Mouse (Mus musculus) embryonic facial prominence, embryonic 13.5 days (tissue): ENCODE data around the gene Prtn3. TPM values are rescaled to one million over a fixed set of nuclear protein-coding genes. Genes with fewer than 3 reads are reported as not detected.

Experiments used
- ATAC-seq: fragments of 200-750 bp; cut with Nextera tagmentation; 2 replicates; pipeline ENCODE4 v1.8.0; 2017; ENCODE audit warnings: low read depth; ENCODE audit not compliant: insufficient number of reproducible peaks, insufficient read depth, low FRiP score, low TSS enrichment
- H3K27ac ChIP-seq: fragments of 300-500 bp; sonication (generic); 2 replicates; pipeline ENCODE4 v1.5.1; 2015; ENCODE audit warnings: moderate library complexity, mild to moderate bottlenecking, inconsistent platforms
- H3K27me3 ChIP-seq: fragments of 300-500 bp; sonication (generic); 2 replicates; pipeline ENCODE4 v1.6.1; 2015; ENCODE audit warnings: mild to moderate bottlenecking, inconsistent platforms
- H3K36me3 ChIP-seq: fragments of 300-500 bp; sonication (generic); 2 replicates; pipeline ENCODE4 v1.6.1; 2015; ENCODE audit warnings: mild to moderate bottlenecking, inconsistent platforms
- H3K4me1 ChIP-seq: fragments of 300-500 bp; sonication (generic); 2 replicates; pipeline ENCODE4 v1.6.1; 2015; ENCODE audit warnings: inconsistent platforms
- H3K4me2 ChIP-seq: fragments of 300-500 bp; sonication (generic); 2 replicates; pipeline ENCODE4 v1.6.1; 2015; ENCODE audit warnings: moderate library complexity, mild to moderate bottlenecking, inconsistent platforms
- H3K4me3 ChIP-seq: fragments of 300-500 bp; sonication (generic); 2 replicates; pipeline ENCODE4 v1.5.1; 2015; ENCODE audit warnings: mild to moderate bottlenecking, inconsistent platforms
- H3K9ac ChIP-seq: fragments of 300-500 bp; sonication (generic); 2 replicates; pipeline ENCODE4 v1.6.1; 2015; ENCODE audit warnings: mild to moderate bottlenecking, inconsistent platforms
- H3K9me3 ChIP-seq: fragments of 300-500 bp; sonication (generic); 2 replicates; pipeline ENCODE4 v1.6.1; 2016; ENCODE audit warnings: inconsistent platforms
- WGBS: fragments of 180-500 bp; shearing (Covaris S2); methylation state at CpG from one replicate; pipeline ENCODE4 v1.1.7; 2015; ENCODE audit warnings: mixed read lengths; 5-methylcytosine and 5-hydroxymethylcytosine counted together
- microRNA-seq: library from miRNA; unstranded; fragments of <30 nt; microRNA quantifications from one replicate; pipeline ENCODE4, GENCODE M21; 2016
- polyA plus RNA-seq: library from polyadenylated mRNA; unstranded; fragments of >200 nt; fragmentation: Nextera tagmentation; extraction: Ambion mirVana; gene quantifications from 2 replicates; pipeline ENCODE4 v1.2.1, GENCODE M21; 2015

The Prtn3 gene
- polyA plus RNA-seq, 1 experiment from 2014 or later = 8.5 TPM

- Histone ChIP-seq H3K9ac (peak overlapping the region; percentile 58; the same call in 1 of the 2 replicates), H3K36me3 (peaks cover 53% of the 10 kb centered on the region), H3K27ac (peak overlapping the region; percentile 62), H3K27me3 (no peaks in the 10 kb centered on the region), H3K9me3 (no peaks in the 10 kb centered on the region), H3K4me2 (0 out of 2 replicates have a peak overlapping the region, but pooled peaks have one; percentile 18), H3K4me1 (peaks cover 70% of the 10 kb centered on the region), H3K4me3 (no peak overlapping the region)
- ATAC-seq = no peak
- 25% methylated on average over 8 of the region's 8 CpGs for WGBS
Measured at GRCm38 (mm10) chr10:79932736-79933135, 58.5 kb downstream of the Prtn3 start.

Small RNA genes lying within 50 kb of the gene (microRNA-seq; reads per million reads assigned to microRNA genes)
- gene Mir6910 = not detected

Other genes starting within 250 kb of the Prtn3 start
- 11.7 and 13.7 TPM in 2 replicates for gene Shc2, start 236.6 kb upstream of the Prtn3 start, polyA plus RNA-seq
- not detected in 2 replicates for gene Odf3l2, start 228.7 kb upstream of the Prtn3 start, polyA plus RNA-seq
- gene Madcam1, start 209.9 kb upstream of the Prtn3 start, polyA plus RNA-seq = 11.3 and 11.8 TPM in 2 replicates
- 58.1 and 62.1 TPM in 2 replicates for gene Tpgs1, start 205.1 kb upstream of the Prtn3 start, polyA plus RNA-seq
- gene Cdc34, start 192.3 kb upstream of the Prtn3 start, polyA plus RNA-seq = 102 and 106 TPM in 2 replicates
- gene Gzmm, start 185.5 kb upstream of the Prtn3 start, polyA plus RNA-seq = 0.81 and 0.84 TPM in 2 replicates
- gene Bsg, start 170.0 kb upstream of the Prtn3 start, polyA plus RNA-seq = 703 and 715 TPM in 2 replicates
- 0.10 and 0.12 TPM in 2 replicates for gene Hcn2, start 157.8 kb upstream of the Prtn3 start, polyA plus RNA-seq
- 42.8 and 50.9 TPM in 2 replicates for gene Polrmt, start 127.9 kb upstream of the Prtn3 start, polyA plus RNA-seq
- 0.54 and 0.80 TPM in 2 replicates for gene Fgf22, start 119.4 kb upstream of the Prtn3 start, polyA plus RNA-seq
- gene Rnf126, start 107.5 kb upstream of the Prtn3 start, polyA plus RNA-seq = 79.2 and 96.5 TPM in 2 replicates
- 7.5 and 8.3 TPM in 2 replicates for gene Fstl3, start 97.2 kb upstream of the Prtn3 start, polyA plus RNA-seq
- gene Prss57, start 83.5 kb upstream of the Prtn3 start, polyA plus RNA-seq = not detected in 2 replicates
- gene Palm, start 80.9 kb upstream of the Prtn3 start, polyA plus RNA-seq = 105 and 112 TPM in 2 replicates
- 2.5 and 5.2 TPM in 2 replicates for gene Misp, start 53.5 kb upstream of the Prtn3 start, polyA plus RNA-seq
- gene Ptbp1, start 20.0 kb upstream of the Prtn3 start, polyA plus RNA-seq = 386 and 390 TPM in 2 replicates
- gene Plppr3, start 158 bp downstream of the Prtn3 start, polyA plus RNA-seq = 126 and 138 TPM in 2 replicates
- 1.9 TPM in 1 of 2 replicates, not detected in the other for gene Elane, start 11.8 kb downstream of the Prtn3 start, polyA plus RNA-seq
- not detected in 2 replicates for gene Cfd, start 16.4 kb downstream of the Prtn3 start, polyA plus RNA-seq
- gene Med16, start 34.4 kb downstream of the Prtn3 start, polyA plus RNA-seq = 47.6 and 49.3 TPM in 2 replicates
- 8.1 and 29.9 TPM in 2 replicates for gene Gm26602, start 36.4 kb downstream of the Prtn3 start, polyA plus RNA-seq
- gene Kiss1r, start 42.5 kb downstream of the Prtn3 start, polyA plus RNA-seq = 0.98 and 1.3 TPM in 2 replicates
- 190 and 206 TPM in 2 replicates for gene R3hdm4, start 46.7 kb downstream of the Prtn3 start, polyA plus RNA-seq
- gene Arid3a, start 52.6 kb downstream of the Prtn3 start, polyA plus RNA-seq = 5.3 and 6.9 TPM in 2 replicates
- 97.7 and 106 TPM in 2 replicates for gene Wdr18, start 85.7 kb downstream of the Prtn3 start, polyA plus RNA-seq
- 0.52 and 0.83 TPM in 2 replicates for gene Grin3b, start 96.2 kb downstream of the Prtn3 start, polyA plus RNA-seq
- 15.4 and 17.0 TPM in 2 replicates for gene Tmem259, start 109.9 kb downstream of the Prtn3 start, polyA plus RNA-seq
- gene Cnn2, start 114.1 kb downstream of the Prtn3 start, polyA plus RNA-seq = 298 and 319 TPM in 2 replicates
- 2.2 and 2.6 TPM in 2 replicates for gene Abca7, start 122.0 kb downstream of the Prtn3 start, polyA plus RNA-seq
- 3.9 and 4.6 TPM in 2 replicates for gene Arhgap45, start 142.2 kb downstream of the Prtn3 start, polyA plus RNA-seq
- 247 and 265 TPM in 2 replicates for gene Polr2e, start 165.3 kb downstream of the Prtn3 start, polyA plus RNA-seq
- gene Gpx4, start 172.7 kb downstream of the Prtn3 start, polyA plus RNA-seq = 445 and 488 TPM in 2 replicates
- gene Sbno2, start 231.1 kb downstream of the Prtn3 start, polyA plus RNA-seq = 15.8 and 16.1 TPM in 2 replicates
- gene Stk11, start 241.3 kb downstream of the Prtn3 start, polyA plus RNA-seq = 18.5 and 19.0 TPM in 2 replicates